Mouse (Mus musculus): Measurements from ENCODE around the gene Etfbkmt. TPM values are rescaled to one million over a fixed set of nuclear protein-coding genes. Genes with fewer than 3 reads are reported as not detected.
"Not testable (repeated sequence)": the region's sequence is repeated elsewhere in the genome, so short reads cannot be mapped to it uniquely, and the experiment has no call there.

The Etfbkmt gene
- total RNA-seq, 2 experiments from 2014 or later = 9.6 to 14.6 TPM

GRCm38 (mm10) chr6:149131111-149131510 lies 8.5 kb upstream of the Etfbkmt start:
- no peak for DNase-seq
- intact Hi-C loops (cut with DNase I) = no loop called here

GRCm38 (mm10) chr6:149132311-149133077 lies 7.2 kb upstream of the Etfbkmt start:
- intact Hi-C loops (cut with DNase I) = no loop called here
- DNase-seq = no peak

- intact Hi-C loops (cut with DNase I) = loop anchor here (2.0 kb wide), 1 partner anchor 240 kb away; no protein-coding TSS in a partner anchor
- DNase-seq = no peak
Observed at GRCm38 (mm10) chr6:149134391-149135150, 5.1 kb upstream of the Etfbkmt start.

GRCm38 (mm10) chr6:149135631-149136030 lies 4.0 kb upstream of the Etfbkmt start:
- intact Hi-C loops (cut with DNase I) = loop anchor here (2.0 kb wide), 1 partner anchor 239 kb away; no protein-coding TSS in a partner anchor
- no peak for DNase-seq

GRCm38 (mm10) chr6:149137936-149138335 lies 1.7 kb upstream of the Etfbkmt start:
- intact Hi-C loops (cut with DNase I) = no loop called here
- DNase-seq = no peak

- intact Hi-C loops (cut with DNase I) = no loop called here
- no peak for DNase-seq
Observed at GRCm38 (mm10) chr6:149139011-149139410, 638 bp upstream of the Etfbkmt start.

GRCm38 (mm10) chr6:149141393-149142173 lies 1.9 kb downstream of the Etfbkmt start:
- intact Hi-C loops (cut with DNase I) = loop anchor here (5.0 kb wide), 1 partner anchor 46 kb away; the partner anchor contains the start of gene Amn1
- DNase-seq = peak; percentile 71 to 83

GRCm38 (mm10) chr6:149145143-149145542 lies 5.5 kb downstream of the Etfbkmt start:
- intact Hi-C loops (cut with DNase I) = no loop called here
- DNase-seq = no peak

GRCm38 (mm10) chr6:149148436-149149229 lies 9.0 kb downstream of the Etfbkmt start:
- intact Hi-C loops (cut with DNase I) = no loop called here
- DNase-seq = no peak

- DNase-seq = no peak
- intact Hi-C loops (cut with DNase I) = no loop called here
Observed at GRCm38 (mm10) chr6:149152119-149152518, 12.5 kb downstream of the Etfbkmt start.

- no peak for DNase-seq
- intact Hi-C loops (cut with DNase I) = no loop called here
Observed at GRCm38 (mm10) chr6:149153473-149154115, 13.9 kb downstream of the Etfbkmt start.

- no peak for DNase-seq
- intact Hi-C loops (cut with DNase I) = no loop called here
Observed at GRCm38 (mm10) chr6:149154116-149155030, 14.7 kb downstream of the Etfbkmt start.

- no peak for DNase-seq
- intact Hi-C loops (cut with DNase I) = no loop called here
Observed at GRCm38 (mm10) chr6:149155031-149155841, 15.6 kb downstream of the Etfbkmt start.

- DNase-seq; intact Hi-C loops (cut with DNase I): not testable (repeated sequence)
Observed at GRCm38 (mm10) chr6:149167038-149167437, 27.4 kb downstream of the Etfbkmt start.

GRCm38 (mm10) chr6:149167672-149168071 lies 28.0 kb downstream of the Etfbkmt start:
- DNase-seq = no peak
- intact Hi-C loops (cut with DNase I) = no loop called here

- DNase-seq = no peak
- intact Hi-C loops (cut with DNase I) = no loop called here
Observed at GRCm38 (mm10) chr6:149168436-149168835, 28.8 kb downstream of the Etfbkmt start.

- intact Hi-C loops (cut with DNase I); DNase-seq: not testable (repeated sequence)
Observed at GRCm38 (mm10) chr6:149169965-149170364, 30.3 kb downstream of the Etfbkmt start.
